Mouse (Mus musculus): ENCODE results near the gene Setd2.

The Setd2 gene

DNA sequence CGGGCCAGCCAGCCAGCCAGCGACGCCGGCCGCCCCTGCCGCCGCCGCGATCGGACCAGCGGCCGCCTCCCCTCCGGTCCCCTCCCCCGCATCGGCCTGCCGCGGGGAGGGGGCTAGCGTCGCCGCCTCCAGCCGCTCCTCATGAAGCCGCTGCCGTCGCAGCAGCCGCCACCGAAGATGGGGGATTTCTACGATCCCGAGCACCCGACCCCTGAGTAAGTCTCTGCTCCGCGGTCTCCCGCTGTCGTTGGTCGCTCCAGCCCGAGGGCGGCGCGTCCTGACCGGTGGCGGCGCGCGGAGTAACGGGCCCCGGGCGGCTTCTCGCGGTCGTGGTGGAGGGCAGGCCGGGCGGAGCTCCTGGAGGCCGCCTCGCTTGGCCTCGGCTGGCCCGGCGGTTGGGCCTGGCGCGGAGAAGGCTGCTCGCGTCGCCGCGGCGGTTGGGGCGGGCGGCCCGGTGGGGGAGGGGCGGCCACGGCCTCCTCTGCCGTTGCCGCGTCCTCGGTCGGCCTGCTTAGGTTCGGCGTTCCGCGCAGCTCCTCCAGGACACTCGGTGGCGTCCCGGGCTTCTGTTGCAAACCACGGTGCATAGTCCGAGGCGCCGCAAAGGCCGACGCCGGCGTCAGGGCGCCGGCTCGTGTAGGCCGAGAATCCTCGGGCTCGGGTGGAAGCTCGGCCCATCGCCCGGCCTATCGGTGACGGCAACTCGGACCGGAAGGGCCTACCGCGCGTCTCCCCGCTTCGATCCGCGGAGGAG is at the start of gene Setd2:
Gene Setd2 (plus strand): TSS at position 60 of the 754 bp plus-strand sequence.
- DNase-seq (ENCODE audit: low spot score in 2 of 2) = peak; percentile 32 to 44

DNA sequence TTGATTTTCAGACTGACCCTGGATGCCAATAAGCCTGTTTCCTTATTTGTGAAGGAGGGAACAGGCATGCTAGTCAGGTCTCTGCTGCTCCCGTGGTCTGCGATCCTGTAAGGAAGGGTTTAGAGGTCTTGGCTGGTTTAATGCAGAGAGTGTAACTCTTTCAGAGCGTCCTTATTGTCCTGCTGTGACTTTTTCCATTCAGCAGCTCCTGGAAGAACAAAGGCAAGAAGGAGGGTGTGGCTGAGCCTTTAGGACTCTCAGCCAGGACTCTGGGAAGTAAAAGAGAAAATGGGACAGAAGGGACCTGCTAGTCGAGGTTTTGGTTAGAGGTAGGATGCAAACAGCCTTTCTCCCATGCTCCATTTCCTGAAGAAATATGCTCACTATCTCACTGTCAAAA is 43.6 kb upstream of the Setd2 start:
- no peak for DNase-seq (ENCODE audit: low spot score in 2 of 2)

DNA sequence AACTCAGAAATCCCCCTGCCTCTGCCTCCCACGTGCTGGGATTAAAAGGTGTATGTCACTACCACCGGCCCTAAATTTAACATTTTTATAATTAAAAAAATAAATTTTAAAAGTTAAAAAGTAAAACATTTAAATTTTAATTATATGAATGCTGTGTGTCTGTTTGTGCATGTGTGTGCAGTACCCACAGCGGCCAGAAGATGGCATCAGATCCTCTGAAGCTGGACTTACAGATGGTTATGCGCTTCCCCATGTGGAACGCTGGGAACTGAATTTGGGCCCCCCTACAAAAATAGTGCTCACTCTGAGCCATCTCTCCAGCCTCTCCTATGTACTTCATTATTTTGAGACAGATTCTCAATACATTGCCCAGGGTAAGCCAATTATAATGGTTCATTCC is 41.5 kb upstream of the Setd2 start:
- no peak for DNase-seq (ENCODE audit: low spot score in 2 of 2)

DNA sequence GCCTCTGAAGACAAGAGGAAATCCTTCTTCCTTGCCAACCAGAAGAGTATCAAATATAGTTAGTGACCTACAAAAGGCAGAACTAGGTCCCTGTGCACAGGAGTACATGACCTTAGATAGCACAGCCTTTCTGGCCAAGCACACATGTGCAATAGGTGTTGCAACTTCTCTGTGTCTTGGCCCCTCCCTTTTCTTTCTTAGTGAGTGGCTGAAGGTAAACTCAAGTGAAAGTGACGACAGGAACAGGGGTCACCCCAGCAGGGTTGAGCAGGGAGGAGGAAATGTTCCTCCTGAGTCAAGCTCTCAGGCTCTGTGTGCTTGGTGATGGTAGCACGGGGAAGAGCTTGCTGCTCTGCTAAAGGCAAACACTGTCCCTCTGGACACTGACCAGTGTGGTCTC is 6.7 kb upstream of the Setd2 start:
- DNase-seq (ENCODE audit: low spot score in 2 of 2) = no peak

DNA sequence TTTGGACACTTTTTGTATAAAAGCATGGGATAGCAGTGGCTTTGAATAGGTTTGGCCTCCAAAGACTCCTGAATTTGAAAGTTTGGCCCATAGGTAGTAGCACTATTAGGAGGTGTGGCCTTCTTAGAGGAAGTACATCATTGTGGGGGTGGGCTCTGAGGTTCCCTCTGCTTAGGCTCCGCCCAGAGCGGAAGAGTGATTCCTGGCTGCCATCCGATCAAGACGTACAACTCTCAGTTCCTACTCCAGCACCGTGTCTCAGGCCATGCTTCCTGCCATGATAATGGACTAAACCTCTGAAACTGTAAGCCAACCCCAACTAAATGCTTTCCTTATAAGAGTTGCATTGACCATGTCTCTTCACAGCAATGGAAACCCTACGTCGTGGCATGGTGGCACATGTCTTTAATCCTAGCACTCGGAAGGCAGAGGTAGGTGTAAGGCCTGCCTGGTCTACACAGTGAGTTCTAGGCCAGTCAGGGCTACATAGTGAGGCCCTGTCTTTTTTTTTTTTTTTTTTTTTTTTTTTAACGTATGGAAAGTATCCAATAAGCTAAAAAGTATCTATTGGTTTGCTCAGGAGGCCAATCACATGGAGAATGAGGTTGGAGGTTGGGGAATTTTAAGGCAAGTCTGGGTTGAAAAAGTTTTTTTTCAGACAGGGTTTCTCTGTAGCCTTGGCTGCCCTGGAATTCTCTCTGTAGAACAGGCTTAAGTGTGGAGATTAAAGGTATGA is 3.2 kb upstream of the Setd2 start:
- no peak for DNase-seq (ENCODE audit: low spot score in 2 of 2)

DNA sequence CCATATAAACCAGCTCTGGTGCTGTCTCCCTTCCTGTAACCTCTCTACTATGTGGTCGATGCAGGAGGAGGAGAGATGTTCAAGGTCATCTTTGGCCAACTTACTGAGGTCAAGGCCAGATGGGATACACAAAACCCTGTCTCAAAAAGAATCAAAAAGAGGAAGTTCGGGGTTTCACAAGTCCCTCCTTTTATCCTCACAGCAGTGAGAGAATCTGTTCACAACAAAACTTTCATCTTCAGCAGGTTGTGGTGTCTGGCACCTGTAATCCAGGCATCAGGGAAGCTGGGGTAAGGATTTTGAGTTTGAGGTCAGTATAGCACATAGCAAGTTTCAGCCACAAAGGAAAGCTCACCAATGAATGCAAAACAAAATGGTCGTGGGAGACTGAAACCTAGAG is 1.7 kb upstream of the Setd2 start:
- DNase-seq (ENCODE audit: low spot score in 2 of 2) = no peak

DNA sequence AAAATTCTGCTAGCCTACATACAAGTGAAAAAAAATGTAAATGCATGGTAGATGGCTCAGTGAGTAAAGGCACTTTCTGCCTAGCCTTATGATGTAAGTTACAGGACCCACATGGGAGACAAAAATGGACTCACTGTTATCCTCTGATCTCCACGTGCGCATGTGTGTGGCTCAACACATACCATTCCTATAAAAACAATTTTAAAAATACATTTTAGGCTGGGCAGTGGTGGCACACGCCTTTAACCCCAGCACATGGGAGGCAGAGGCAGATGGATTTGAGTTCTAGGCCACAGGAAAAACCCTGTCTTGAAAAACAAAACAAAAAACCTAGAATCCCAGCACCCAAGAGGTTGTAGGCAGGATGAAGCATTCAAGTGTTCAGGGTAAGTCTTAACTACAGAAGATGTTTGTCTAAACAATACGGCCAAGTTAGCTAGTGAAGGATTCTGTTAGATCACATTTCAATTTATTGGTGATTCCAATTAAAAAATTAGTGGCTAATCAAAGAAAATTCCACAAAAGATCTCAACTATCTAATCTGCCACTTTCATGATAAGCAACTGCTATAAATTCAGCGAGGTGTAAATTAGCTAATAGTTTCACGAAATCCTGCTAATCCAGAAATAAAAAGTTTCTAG is 1.1 kb upstream of the Setd2 start:
- no peak for DNase-seq (ENCODE audit: low spot score in 2 of 2)

DNA sequence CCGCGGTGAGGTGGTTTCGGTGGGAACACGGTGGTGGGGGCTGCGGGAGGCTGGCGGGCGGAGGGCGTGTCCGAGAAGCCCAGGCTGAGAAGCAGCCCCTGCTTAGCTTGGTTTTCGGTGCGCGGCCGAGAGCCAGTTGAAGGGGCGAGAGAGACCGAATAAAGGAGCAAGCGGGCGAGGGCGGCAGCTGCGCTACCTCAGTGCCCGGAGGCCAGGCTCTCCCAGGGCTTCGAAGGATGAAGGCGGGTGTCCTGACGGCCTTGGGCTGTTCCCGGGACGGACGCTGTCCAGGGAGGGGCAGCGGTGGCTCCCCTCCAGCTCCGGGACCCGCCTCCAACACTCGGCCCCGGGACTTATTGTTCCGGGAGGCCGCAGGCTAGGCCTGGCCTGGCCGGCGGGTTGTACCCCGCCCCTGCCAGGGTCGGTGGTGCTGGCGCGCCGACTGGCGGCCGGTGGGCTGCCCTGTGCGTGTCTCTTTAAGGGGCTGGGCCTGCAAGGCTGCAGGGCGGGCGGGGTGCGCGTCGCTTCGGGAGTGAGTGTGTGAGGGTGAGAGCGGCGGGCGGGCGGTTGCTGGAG is 395 bp upstream of the Setd2 start:
- peak; percentile 88 to 91 for DNase-seq (ENCODE audit: low spot score in 2 of 2)

DNA sequence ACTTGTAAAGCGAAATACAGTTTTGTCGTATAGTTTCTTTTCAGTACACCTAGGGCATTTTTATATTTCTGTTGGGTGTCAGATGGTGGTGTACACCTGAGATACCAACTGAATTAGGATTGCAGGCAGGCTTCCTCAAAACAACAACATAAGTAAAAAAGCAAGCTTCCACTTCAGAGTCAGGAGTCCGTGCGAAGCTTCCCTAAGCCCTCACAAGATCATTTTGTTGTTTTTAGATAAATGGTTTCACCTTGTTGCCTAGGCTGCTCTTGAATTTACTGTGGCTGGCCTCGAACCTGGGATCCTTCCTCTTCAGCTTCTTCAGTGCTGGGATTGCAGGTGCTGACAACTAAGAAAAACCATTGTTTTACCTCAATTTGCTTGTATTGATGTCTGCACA is 1.2 kb downstream of the Setd2 start:
- no peak for DNase-seq (ENCODE audit: low spot score in 2 of 2)

DNA sequence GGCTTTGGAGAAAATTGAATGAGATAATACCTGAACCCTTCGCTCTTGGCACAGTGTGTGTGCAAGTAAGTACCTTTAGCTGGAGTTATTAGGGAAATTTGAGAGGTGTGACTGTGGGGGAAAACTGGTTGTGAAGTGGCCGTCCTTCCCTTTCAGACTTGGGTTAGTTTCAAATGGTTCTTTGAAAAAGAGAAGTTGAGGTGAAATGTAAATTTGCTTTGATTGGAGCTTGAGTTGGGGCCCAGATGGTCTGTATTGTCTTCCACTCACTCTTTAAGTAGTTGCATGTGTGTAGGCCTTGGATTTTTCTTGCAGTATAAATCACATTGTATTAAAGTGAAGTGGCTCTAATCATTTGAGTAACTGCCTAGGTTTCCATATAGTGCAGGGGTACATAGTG is 2.7 kb downstream of the Setd2 start:
- no peak for DNase-seq (ENCODE audit: low spot score in 2 of 2)

DNA sequence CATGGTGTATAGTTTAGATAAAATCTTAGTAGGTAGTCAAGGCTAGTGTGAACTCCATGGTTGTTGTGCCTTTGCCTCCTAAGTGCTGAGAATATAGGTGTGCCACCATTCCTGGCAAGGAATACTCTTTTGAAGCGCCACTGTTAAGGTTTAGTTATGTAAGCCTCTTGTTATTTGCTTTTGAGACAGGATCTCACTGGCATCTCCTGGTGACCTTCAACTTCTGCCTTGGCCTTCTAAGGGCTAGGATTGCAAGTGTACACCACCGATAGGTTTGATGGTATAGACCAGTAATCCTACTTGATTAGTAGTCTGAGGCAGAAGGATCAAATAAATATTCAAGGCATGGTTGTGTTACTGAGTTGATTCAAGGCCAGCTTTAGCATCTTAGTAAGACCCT is 4.2 kb downstream of the Setd2 start:
- no peak for DNase-seq (ENCODE audit: low spot score in 2 of 2)

DNA sequence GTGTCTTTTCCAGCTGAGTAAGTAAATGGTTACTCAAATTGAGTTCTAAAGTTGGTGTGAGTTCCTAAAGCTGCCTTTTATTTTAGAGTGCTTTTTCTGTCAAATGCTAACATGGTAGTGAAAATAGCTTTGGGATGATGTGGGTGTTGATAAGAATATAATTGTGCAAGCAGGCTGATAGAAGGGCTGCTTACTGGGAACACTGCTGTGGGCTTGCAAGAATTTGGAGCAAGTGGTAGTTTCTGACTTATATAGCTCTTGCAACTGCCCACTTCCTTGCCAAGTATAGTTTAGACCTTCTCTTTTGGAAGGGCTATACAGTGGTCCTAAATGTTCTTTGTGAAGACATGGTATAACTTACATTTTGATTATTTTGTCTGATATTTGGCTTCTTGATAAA is 6.1 kb downstream of the Setd2 start:
- DNase-seq (ENCODE audit: low spot score in 2 of 2) = peak in 1 of 2 experiments; percentile 47

DNA sequence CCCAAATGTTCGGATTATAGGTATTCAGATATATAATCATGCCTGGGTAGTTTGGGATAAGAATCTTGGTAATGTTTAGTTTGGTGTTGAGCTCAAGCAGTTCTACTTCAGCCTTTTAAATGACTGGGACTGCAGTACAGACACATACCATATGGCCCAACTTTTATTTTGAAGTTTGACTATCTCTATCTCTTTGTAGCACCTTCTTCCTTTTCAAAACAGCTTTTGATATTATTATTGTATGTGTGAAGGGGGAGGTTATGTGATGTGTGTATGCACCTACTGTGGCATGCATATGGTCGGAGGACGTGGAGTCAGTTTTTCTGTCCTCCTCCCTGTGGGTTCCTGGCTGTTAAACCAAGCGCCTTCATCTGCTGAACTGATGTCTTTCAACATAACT is 9.6 kb downstream of the Setd2 start:
- DNase-seq (ENCODE audit: low spot score in 2 of 2) = no peak

DNA sequence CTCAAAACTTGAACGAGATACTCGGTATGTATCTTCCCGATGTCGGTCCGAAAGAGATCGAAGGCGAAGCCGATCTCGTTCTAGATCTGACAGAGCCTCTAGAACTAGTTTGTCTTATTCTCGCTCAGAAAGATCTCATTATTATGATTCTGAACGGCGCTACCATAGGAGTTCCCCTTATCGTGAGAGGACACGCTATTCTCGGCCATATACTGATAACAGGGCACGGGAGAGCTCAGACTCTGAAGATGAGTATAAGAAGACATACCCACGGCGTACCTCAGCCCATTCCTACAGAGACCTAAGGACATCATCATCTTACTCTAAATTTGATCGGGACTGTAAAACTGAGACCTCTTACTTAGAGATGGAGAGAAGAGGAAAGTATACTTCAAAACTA is 15.9 kb downstream of the Setd2 start:
- DNase-seq (ENCODE audit: low spot score in 2 of 2) = no peak

DNA sequence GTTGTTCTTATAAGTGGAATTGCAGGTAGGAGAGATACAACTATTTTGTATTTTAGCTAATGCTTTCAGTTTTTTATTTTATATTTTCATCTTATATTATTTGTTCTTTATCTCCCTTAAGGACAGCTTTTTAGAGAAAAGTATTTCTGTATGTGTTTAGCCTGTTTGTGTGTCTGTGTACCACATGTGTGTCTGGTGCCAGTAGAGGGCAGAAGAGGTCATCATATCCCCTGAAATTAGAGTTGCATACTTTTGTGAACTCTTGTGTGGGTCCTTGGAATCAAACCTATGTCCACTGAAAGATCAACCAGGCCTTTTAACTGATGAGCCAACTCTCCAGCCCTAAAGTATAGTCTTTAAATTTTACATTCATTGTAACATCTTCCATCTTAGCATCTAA is 35.9 kb downstream of the Setd2 start:
- no peak for DNase-seq (ENCODE audit: low spot score in 2 of 2)

DNA sequence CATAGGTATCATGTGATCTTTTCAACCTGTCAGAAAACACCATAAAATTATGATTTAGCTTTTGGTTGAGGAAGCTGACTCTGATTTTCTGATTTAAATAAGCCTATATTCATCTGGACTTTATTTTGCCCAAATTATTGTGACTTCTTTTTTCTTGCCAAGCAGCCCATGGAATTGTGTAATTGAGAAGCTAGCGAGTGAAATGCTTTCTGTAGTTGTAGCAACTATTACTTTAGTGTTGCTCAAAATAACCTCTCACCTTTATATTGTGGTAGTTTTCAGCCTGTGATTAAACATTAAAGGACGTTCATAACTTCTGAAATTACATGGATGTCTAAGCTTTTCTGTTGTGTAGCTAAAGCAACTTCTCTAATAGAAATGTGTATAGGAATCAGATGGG is 49.8 kb downstream of the Setd2 start:
- DNase-seq (ENCODE audit: low spot score in 2 of 2) = no peak

DNA sequence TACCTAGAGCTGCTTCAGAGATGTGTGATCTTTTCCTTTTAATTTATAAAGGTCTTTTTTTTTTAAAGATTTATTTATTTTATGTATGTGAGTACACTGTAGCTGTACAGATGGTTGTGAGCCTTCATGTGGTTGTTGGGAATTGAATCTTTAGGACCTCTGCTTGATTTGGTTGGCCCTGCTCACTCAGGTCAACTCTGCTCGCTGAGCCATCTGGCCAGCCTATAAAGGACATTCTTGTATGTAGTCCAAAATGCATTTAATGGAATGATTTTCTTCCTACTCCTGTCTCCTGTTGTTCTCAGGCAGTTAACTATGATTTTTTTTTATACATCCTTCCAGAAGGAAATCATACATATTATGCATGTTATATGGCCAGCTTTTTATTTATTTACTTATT is 51.1 kb downstream of the Setd2 start:
- no peak for DNase-seq (ENCODE audit: low spot score in 2 of 2)

DNA sequence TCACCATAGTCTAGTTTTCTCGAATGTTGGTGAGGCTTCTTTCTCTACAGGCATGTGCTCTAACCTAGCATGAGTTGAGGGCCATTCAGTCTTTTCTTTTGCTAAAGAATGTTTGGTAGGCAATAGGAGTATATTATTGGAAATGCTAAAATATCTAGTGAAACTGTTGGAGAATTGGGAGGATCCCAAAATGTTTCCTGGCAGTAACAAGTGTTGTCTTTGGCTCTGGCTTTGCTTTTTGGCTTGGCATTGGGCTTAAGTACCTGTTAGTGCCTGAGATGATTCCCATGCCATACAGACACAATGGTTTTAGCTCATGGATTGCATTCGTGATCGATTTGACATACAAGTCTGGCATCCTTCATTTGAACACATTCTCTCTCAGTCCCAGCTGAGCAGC is 79.1 kb downstream of the Setd2 start:
- no peak for DNase-seq (ENCODE audit: low spot score in 2 of 2)

DNA sequence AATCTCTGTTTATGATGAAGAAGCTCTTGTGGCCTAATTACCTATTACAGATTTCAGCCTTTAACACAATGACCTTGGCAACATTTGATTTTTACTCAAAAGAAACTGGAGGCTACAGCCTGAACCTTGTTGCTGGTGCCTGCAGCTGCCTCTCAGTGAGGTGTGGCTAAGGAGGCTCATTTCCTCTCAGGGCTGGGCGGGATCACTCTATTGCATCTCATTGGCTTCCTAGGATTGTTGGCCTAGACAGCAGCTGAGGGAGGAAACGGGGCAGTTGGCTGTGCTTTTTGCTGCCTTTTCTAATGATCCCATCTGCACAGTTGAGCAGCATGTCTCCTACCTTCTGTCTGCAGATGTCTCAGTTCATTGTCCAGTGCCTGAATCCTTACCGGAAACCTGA is 84.7 kb downstream of the Setd2 start:
- no peak for DNase-seq (ENCODE audit: low spot score in 2 of 2)

DNA sequence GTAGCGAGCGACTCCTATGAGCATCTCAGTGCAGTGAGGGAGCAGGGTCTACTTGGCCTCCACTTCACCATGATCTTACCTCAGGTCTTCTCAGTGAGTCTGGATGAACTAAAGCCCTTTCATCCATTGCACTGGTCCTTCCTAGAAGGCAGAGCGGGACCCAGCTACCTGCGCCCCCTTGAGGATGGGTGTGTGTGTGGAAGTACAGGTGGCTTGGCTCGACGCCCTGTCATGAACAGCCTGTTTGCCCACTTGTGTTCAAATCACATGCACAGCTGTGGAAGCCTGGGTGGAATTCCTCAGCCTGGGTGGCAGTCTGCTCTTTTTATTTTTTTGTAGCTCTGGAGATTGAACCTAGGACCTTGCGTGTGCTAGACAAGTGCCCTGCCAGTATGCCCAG is 87.8 kb downstream of the Setd2 start:
- DNase-seq (ENCODE audit: low spot score in 2 of 2) = no peak

DNA sequence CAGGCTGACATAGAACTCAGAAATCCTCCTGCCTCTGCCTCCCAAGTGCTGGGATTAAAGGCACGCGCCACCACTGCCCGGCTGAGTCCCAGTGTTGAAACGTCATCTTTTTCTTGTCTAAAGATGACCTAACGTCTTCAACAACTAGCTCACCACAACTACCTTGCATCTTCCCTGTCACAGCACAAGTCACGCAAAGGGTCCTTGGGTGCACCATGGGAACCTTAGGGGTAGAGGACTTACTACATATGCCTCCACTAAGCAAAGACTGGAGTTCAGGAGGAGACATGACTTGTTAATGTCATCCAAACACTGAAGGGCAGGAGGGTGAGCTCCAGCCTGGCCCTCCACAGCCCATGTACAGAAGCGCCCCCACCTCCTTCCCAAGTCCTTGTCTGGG is 88.3 kb downstream of the Setd2 start:
- no peak for DNase-seq (ENCODE audit: low spot score in 2 of 2)

DNA sequence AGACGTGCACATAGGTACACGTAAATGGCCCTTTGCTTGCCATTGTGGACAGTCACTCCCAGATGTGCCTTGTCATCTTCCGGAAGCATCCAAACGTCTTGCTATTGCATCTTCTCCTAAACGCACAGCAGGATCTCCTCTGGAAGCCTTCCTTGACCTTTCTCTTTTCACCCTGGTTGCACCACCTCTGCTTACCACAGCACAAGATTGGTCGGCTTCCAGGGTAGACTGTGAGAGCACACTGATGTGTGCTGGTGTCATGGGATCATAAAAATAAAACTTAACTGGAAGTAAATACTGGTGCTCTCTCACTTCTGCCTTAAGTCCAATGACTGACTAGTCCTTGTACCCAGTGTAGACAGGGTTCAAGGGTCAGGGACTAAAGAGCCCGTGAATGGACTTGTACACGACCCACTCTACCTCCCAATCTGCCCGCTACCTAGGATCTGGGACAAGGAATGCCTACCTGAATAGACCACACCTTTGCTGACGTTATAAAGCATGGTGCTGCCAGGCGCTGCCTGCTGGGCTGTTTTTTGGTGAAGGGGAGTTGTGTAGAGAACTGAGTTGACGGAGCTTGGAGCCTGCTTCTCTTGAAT is 90.3 kb downstream of the Setd2 start:
- no peak for DNase-seq (ENCODE audit: low spot score in 2 of 2)
